Mouse (Mus musculus) stomach, postnatal 0 days (tissue): ENCODE data around the gene Slc1a3.

Experiments
- CTCF ChIP-seq: IDR thresholded peaks from 2 replicates; pipeline ENCODE4 v1.5.1; 2016; ENCODE audit warnings: antibody characterized with exemption, low read depth, mild to moderate bottlenecking, moderate library complexity
- EP300 ChIP-seq: optimal IDR thresholded peaks from 2 replicates; pipeline ENCODE3; 2016; ENCODE audit warnings: antibody characterized with exemption

- TF ChIP-seq CTCF = no peak
- no peak for TF ChIP-seq EP300
Measured at GRCm38 (mm10) chr15:8595226-8595625, 115.3 kb downstream of the Slc1a3 start.
